Mouse (Mus musculus) kidney, adult 2 months (tissue): Measurements from ENCODE around the gene Dock2. TPM values are rescaled to one million over a fixed set of nuclear protein-coding genes. Genes with fewer than 3 reads are reported as not detected.

Experiments
- DNase-seq: peaks from one replicate; pipeline ENCODE4 v3.0.0; 2021
- H3K27ac ChIP-seq: fragments of 200-500 bp; 2 replicates; pipeline ENCODE4 v1.5.1; 2012; ENCODE audit warnings: low read depth, low read length, control low read depth, inconsistent platforms; ENCODE audit not compliant: insufficient read depth
- H3K27me3 ChIP-seq: fragments of 200-500 bp; replicated peaks from 2 replicates; pipeline ENCODE4 v1.6.1; 2012; ENCODE audit warnings: mild to moderate bottlenecking, moderate library complexity, low read length, inconsistent platforms; ENCODE audit not compliant: control insufficient read depth, insufficient read depth
- H3K36me3 ChIP-seq: fragments of 200-500 bp; 2 replicates; pipeline ENCODE4 v1.6.1; 2012; ENCODE audit warnings: mild to moderate bottlenecking, moderate library complexity, low read length, inconsistent platforms; ENCODE audit not compliant: control insufficient read depth, insufficient read depth
- H3K4me1 ChIP-seq: fragments of 200-500 bp; 2 replicates; pipeline ENCODE4 v1.6.1; 2011; ENCODE audit warnings: low read length; ENCODE audit not compliant: control insufficient read depth, insufficient read depth
- H3K4me3 ChIP-seq: fragments of 200-500 bp; 2 replicates; pipeline ENCODE4 v1.5.1; 2011; ENCODE audit warnings: mild to moderate bottlenecking, low read depth, low read length, control low read depth; ENCODE audit not compliant: insufficient read depth
- CTCF ChIP-seq: fragments of 200-500 bp; conservative IDR thresholded peaks from 2 replicates; pipeline ENCODE4 v1.5.1; 2011; ENCODE audit warnings: low read depth, mild to moderate bottlenecking, control low read depth, low read length, moderate library complexity, mixed read lengths; ENCODE audit not compliant: insufficient read depth, insufficient read length
- POLR2A ChIP-seq: fragments of 200-500 bp; IDR thresholded peaks from one replicate; pipeline ENCODE4 v1.6.1; 2011; ENCODE audit warnings: low read depth, low read length, control low read depth
- WGBS: fragments of 180-500 bp; shearing (Covaris S2); methylation state at CpG from one replicate; pipeline ENCODE4 v1.1.7; 2018; 5-methylcytosine and 5-hydroxymethylcytosine counted together
- polyA plus RNA-seq: library from polyadenylated mRNA; depleted of rRNA; stranded (reverse); fragments of >200 nt; gene quantifications from 2 replicates; pipeline ENCODE4 v1.2.3, GENCODE M21; 2012

The Dock2 gene
- polyA plus RNA-seq, 1 experiment = 2.8 TPM

DNA sequence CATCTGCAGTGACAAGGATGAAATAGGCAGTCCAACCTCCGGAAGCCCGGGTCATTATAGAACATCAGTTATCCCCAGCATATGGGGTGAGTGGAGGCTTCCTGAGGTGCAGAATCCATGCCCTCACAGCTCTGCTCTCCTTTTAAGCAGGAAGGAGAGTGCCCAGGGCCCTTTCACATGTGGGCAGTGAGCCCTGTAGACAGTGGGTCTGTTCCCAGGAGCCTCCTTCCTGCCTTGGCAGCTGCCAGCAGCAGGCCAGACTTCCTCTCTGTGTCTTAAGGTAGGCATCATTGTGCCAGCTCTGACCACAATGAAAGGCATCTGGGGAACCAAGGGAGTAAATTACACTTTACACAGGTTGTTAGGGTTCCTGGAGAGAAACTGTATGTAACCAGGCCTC is 14.3 kb downstream of the Dock2 start:
- 80% methylated on average over 2 of the region's 2 CpGs for WGBS
- Histone ChIP-seq H3K27ac (no peak overlapping the region), H3K36me3 (no peaks in the 10 kb centered on the region), H3K27me3 (no peaks in the 10 kb centered on the region), H3K4me1 (no peaks in the 10 kb centered on the region), H3K4me3 (no peak overlapping the region)
- DNase-seq = no peak
- TF ChIP-seq CTCF (no peak), POLR2A (no peak)

DNA sequence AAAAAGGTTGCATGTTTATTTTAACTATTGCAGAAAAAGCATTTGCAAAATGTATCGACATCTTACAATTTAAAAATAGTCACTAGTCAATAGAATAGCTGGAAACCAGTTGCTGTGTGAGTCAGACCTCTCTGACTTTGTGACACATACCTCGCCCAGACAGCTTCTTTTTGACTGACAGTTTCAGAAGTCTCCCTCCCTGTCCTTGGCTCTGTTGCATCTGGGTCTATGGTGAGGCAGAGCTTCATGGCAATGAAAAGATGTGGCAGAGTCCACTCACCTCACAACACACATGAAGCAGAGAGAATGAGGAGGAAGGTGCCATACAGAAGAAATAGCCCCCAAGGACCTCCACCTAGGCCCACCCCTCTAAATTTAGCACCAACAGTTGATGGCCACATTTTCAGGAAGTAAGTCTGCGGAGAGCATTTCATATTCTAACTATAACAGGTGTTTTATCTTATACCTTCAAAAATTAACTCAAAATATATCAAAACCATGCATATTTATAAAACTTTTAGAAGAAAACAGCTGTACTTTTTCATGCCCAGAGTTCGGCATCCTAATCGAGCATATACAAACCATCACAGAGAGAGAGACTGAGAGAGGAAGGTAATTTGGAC is 19.8 kb downstream of the Dock2 start:
- WGBS = 78% methylated on average over 5 of the region's 5 CpGs
- no peak for TF ChIP-seq POLR2A
- TF ChIP-seq CTCF = no peak
- Histone ChIP-seq H3K27me3 (no peaks in the 10 kb centered on the region), H3K27ac (no peak overlapping the region), H3K36me3 (no peaks in the 10 kb centered on the region), H3K4me3 (no peak overlapping the region), H3K4me1 (no peaks in the 10 kb centered on the region)
- no peak for DNase-seq

DNA sequence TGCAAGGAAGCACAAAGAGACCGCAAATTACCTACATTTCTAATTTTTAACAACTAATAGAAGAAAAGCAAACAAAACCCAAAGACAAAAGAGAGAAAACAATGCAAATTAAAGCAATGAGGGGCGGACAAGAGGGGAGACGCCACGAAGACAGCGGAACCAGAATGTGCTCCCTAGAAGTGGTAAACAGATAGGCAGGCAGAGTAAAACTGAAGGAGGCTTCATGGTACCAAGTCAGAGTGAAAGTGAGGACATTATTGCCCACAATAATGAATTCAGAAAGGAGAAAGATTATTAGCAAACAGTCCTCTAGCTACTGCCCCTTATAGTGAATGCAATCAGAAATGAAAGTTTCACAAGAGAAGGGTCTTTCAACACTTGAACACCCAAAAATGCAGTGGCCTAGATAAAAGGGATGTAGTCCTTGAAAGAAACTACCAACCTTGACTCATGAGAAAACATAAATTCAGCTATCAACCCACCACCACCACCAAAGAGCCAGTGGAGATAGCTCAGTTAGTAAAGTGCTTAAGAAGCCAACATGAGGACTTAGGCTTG is 21.0 kb downstream of the Dock2 start:
- WGBS = 90% methylated on average over 5 of the region's 5 CpGs

DNA sequence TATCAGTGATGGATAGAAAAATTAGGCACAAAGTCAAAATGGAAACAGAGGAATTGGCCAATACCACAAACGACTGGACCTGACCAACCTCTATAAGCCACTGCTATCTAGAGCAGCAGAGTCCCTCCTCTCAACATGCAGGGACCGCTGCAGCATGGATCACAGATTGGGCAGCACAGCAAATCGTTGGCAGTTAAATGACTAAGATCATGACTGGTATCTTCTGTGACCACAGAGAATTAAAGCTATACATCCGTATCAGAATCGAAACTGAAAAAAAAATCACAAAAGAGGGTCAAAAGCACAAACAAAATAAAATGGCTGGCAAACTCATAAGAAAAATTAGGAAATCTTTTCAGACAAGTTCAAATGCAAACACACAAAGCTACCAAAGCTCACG is 21.6 kb downstream of the Dock2 start:
- Histone ChIP-seq H3K4me3 (no peak overlapping the region), H3K4me1 (no peaks in the 10 kb centered on the region), H3K27me3 (no peaks in the 10 kb centered on the region), H3K27ac (no peak overlapping the region), H3K36me3 (no peaks in the 10 kb centered on the region)
- WGBS = 82% methylated on average over 6 of the region's 6 CpGs
- no peak for DNase-seq
- TF ChIP-seq CTCF (no peak), POLR2A (no peak)

More for the DNA sequence above, 21.0 kb downstream of the Dock2 start:
- no peak overlapping the region for H3K27ac ChIP-seq
- DNase-seq = no peak
- no peaks in the 10 kb centered on the region for H3K36me3 ChIP-seq
- H3K4me1 ChIP-seq = no peaks in the 10 kb centered on the region
- no peak overlapping the region for H3K4me3 ChIP-seq
- TF ChIP-seq CTCF = no peak
- no peak for TF ChIP-seq POLR2A
- H3K27me3 ChIP-seq = no peaks in the 10 kb centered on the region

DNA sequence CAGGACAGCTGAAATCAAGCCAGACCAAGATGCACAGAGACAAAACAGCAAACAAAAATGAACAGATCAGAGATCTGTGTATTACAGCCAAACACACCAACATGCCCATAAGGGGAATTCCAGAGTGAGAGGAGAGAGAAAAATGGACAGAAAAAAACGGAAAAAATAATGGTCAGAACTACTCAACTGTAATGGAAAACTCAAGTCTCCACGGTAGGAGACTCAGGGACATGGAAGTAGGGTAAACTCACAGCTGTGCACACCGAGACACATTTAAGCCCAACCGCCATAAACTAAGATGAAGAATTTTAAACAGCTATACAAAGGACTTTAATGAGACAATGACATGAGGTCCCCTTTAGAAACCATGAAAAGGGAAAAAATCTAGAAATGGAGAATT is 24.1 kb downstream of the Dock2 start:
- WGBS = 69% methylated on average over 4 of the region's 4 CpGs
- TF ChIP-seq CTCF (no peak), POLR2A (no peak)
- Histone ChIP-seq H3K4me1 (no peaks in the 10 kb centered on the region), H3K27me3 (no peaks in the 10 kb centered on the region), H3K36me3 (no peaks in the 10 kb centered on the region), H3K27ac (no peak overlapping the region), H3K4me3 (no peak overlapping the region)
- no peak for DNase-seq

DNA sequence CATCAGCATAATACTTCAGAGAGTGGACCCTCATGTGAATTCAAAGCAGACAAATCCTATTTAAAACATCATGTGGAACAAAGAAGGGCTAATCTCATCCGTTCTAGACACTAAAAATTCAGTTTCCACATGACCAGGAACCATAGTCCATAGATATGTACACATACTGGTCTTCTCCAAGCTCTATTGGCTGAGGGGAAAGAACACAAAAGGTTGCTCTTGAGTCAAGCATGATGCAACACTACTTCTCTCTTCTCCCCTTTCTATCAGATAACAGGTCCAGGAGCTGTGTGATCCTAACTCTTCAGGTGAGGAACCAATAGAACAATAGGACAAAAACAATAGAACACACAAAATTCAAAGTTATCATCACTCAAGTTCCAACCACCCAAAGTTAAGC is 42.6 kb downstream of the Dock2 start:
- Histone ChIP-seq H3K4me1 (no peaks in the 10 kb centered on the region), H3K27ac (no peak overlapping the region), H3K27me3 (no peaks in the 10 kb centered on the region), H3K36me3 (no peaks in the 10 kb centered on the region), H3K4me3 (no peak overlapping the region)
- 56% methylated on average over 1 of the region's 1 CpGs for WGBS
- no peak for DNase-seq
- TF ChIP-seq POLR2A = no peak
- TF ChIP-seq CTCF = no peak

DNA sequence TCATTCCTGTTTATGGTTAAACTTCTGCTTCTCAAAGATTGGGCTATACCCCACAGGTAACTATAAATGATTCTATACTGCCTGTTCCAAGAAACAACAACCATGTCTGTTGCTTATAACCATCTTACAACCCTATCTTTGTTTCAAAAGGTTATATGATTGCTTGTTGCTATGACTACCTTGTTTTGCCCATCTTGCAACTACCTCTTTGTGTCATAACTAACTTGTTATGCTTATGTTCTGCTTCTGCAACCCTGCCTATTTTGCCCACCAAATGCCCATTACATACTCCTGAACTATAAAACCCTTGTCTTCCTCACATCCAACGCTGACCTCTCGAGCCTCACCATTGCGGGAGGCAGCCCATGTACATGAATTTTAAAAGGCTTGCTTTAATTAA is 43.9 kb downstream of the Dock2 start:
- DNase-seq = no peak
- 90% methylated on average over 3 of the region's 3 CpGs for WGBS

DNA sequence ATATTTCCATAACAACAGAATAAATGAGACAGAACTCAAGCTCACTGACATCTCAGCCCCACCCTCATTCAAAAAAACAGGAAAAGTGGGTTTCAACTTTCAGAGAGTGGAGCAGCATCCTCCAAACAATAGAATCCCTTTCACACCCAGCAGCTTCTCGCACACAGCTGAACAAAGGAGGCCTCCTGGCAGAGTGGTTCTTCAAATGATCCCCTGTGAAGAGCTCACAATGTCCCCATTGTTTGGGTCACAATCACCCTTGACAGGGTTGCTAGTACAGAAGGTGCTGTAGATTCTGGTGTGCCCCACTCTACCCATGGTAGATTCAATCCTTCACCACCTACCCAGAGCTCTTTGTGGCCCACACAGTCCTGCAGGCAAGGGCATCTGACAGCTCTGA is 44.7 kb downstream of the Dock2 start:
- Histone ChIP-seq H3K36me3 (no peaks in the 10 kb centered on the region), H3K4me3 (no peak overlapping the region), H3K27ac (no peak overlapping the region), H3K4me1 (no peaks in the 10 kb centered on the region), H3K27me3 (no peaks in the 10 kb centered on the region)
- no peak for DNase-seq
- 51% methylated on average over 1 of the region's 1 CpGs for WGBS
- TF ChIP-seq CTCF = no peak
- no peak for TF ChIP-seq POLR2A

More for the DNA sequence above, 43.9 kb downstream of the Dock2 start:
- Histone ChIP-seq H3K27me3 (no peaks in the 10 kb centered on the region), H3K27ac (no peak overlapping the region), H3K4me1 (no peaks in the 10 kb centered on the region), H3K4me3 (no peak overlapping the region), H3K36me3 (no peaks in the 10 kb centered on the region)
- TF ChIP-seq POLR2A (no peak), CTCF (no peak)
